Mouse (Mus musculus): ENCODE data around the gene Nob1.

DNA sequence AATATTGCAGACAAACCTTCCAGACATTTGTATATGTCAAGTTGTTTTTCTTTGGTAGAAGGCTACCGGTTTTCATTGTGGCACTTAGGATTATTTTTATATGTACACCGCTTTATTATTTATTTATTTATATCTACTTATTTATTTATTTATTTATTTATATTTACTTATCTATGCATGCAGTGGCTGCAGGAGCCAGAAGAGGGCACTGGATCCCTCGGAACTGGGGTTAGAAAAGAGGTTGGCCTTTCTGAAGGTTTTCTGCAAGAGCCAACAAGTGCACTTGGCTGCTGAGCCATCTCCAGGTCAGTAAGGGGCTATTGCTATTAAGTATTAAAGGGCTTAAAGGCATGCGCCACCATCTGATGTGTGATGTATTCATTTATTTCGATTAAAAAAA lies 37.0 kb downstream of the Nob1 start:
- TF ChIP-seq CTCF (IDR thresholded peaks at IDR 0.05; ENCODE audit: borderline replicate concordance, control insufficient read depth, extremely low read depth, insufficient read depth, low read length, poor library complexity), result no peak
- no peak for TF ChIP-seq POLR2A (IDR thresholded peaks at IDR 0.05; ENCODE audit: control insufficient read depth, extremely low read depth, insufficient read depth, low read length, poor library complexity)

Measured in thymus, adult 2 months (tissue).